Mouse (Mus musculus): ENCODE data around the gene Rbm26.
A peak's percentile ranks its signal among the peaks of the same experiment; 100 is the strongest.

Gene Rbm26

GRCm38 (mm10) chr14:105177238-105177693 lies at the start of gene Rbm26:
TSS of gene Rbm26 (minus strand) at chr14:105177327.
- peak; percentile 92 to 96 for DNase-seq (ENCODE audit: low spot score in 2 of 2)

GRCm38 (mm10) chr14:105225790-105226189 lies 48.7 kb upstream of the Rbm26 start:
- no peak for DNase-seq (ENCODE audit: low spot score in 2 of 2)

GRCm38 (mm10) chr14:105222240-105222639 lies 45.1 kb upstream of the Rbm26 start:
- no peak for DNase-seq (ENCODE audit: low spot score in 2 of 2)

- no peak for DNase-seq (ENCODE audit: low spot score in 2 of 2)
Measured at GRCm38 (mm10) chr14:105219525-105220376, 42.6 kb upstream of the Rbm26 start.

GRCm38 (mm10) chr14:105198401-105198800 lies 21.3 kb upstream of the Rbm26 start:
- no peak for DNase-seq (ENCODE audit: low spot score in 2 of 2)

GRCm38 (mm10) chr14:105194682-105195081 lies 17.6 kb upstream of the Rbm26 start:
- no peak for DNase-seq (ENCODE audit: low spot score in 2 of 2)

GRCm38 (mm10) chr14:105184866-105185265 lies 7.7 kb upstream of the Rbm26 start:
- DNase-seq (ENCODE audit: low spot score in 2 of 2) = no peak

GRCm38 (mm10) chr14:105182786-105183185 lies 5.7 kb upstream of the Rbm26 start:
- no peak for DNase-seq (ENCODE audit: low spot score in 2 of 2)

GRCm38 (mm10) chr14:105179733-105180132 lies 2.6 kb upstream of the Rbm26 start:
- no peak for DNase-seq (ENCODE audit: low spot score in 2 of 2)

- no peak for DNase-seq (ENCODE audit: low spot score in 2 of 2)
Measured at GRCm38 (mm10) chr14:105178996-105179395, 1.9 kb upstream of the Rbm26 start.

GRCm38 (mm10) chr14:105176381-105177168 lies 552 bp downstream of the Rbm26 start:
- DNase-seq (ENCODE audit: low spot score in 2 of 2) = peak in 1 of 2 experiments; percentile 14

GRCm38 (mm10) chr14:105167181-105167580 lies 9.9 kb downstream of the Rbm26 start:
- no peak for DNase-seq (ENCODE audit: low spot score in 2 of 2)

GRCm38 (mm10) chr14:105164793-105165192 lies 12.3 kb downstream of the Rbm26 start:
- no peak for DNase-seq (ENCODE audit: low spot score in 2 of 2)

- DNase-seq (ENCODE audit: low spot score in 2 of 2) = no peak
Measured at GRCm38 (mm10) chr14:105161334-105161733, 15.8 kb downstream of the Rbm26 start.

- DNase-seq (ENCODE audit: low spot score in 2 of 2) = no peak
Measured at GRCm38 (mm10) chr14:105158526-105158925, 18.6 kb downstream of the Rbm26 start.

- no peak for DNase-seq (ENCODE audit: low spot score in 2 of 2)
Measured at GRCm38 (mm10) chr14:105134076-105134475, 43.1 kb downstream of the Rbm26 start.

- no peak for DNase-seq (ENCODE audit: low spot score in 2 of 2)
Measured at GRCm38 (mm10) chr14:105127715-105128385, 49.3 kb downstream of the Rbm26 start.

- no peak for DNase-seq (ENCODE audit: low spot score in 2 of 2)
Measured at GRCm38 (mm10) chr14:105124513-105124912, 52.6 kb downstream of the Rbm26 start.

- no peak for DNase-seq (ENCODE audit: low spot score in 2 of 2)
Measured at GRCm38 (mm10) chr14:105115402-105115801, 61.7 kb downstream of the Rbm26 start.

- no peak for DNase-seq (ENCODE audit: low spot score in 2 of 2)
Measured at GRCm38 (mm10) chr14:105106252-105106651, 70.9 kb downstream of the Rbm26 start.

GRCm38 (mm10) chr14:105098861-105099260 lies 78.3 kb downstream of the Rbm26 start:
- no peak for DNase-seq (ENCODE audit: low spot score in 2 of 2)

GRCm38 (mm10) chr14:105096221-105096620 lies 80.9 kb downstream of the Rbm26 start:
- no peak for DNase-seq (ENCODE audit: low spot score in 2 of 2)
